Mouse (Mus musculus): ENCODE measurements around the gene Dnm1. TPM values are rescaled to one million over a fixed set of nuclear protein-coding genes. Genes with fewer than 3 reads are reported as not detected.

Dnm1 gene
- 44.3 and 47.0 TPM in 2 replicates for polyA plus RNA-seq (2015; fragmentation: Nextera tagmentation; extraction: Ambion mirVana)

DNA sequence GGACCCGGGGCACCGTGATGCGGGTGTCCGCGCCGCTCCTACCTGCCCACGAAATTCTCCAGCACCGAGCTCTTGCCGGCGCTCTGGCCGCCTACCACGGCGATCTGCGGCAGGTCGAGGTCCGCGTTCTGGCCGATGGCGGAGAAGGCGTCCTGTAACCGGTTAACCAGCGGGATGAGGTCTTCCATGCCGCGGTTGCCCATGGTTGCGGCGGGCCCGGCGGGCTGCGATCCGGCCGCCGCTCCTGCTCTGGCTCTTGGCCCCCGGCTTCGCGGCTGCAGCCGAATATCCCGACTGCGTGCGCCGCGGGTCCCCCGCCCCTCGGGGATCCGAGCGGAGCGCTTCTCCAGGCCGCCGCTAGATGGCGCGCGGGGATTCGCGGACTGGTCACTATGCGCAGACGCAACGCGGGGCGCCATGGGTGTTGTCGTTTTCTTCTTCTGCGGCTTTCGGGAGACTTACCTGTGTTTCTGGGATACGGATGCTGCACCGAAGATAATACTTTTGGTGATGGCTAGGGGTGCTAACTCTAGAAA, at the start of gene Dnm1:
Gene Dnm1 (minus strand): TSS at position 332 of the 536 bp plus-strand sequence.
- Histone ChIP-seq H3K4me1 (replicated peaks) (peaks cover 34% of the 10 kb centered on the region), H3K4me3 (peak within 1 kb of the TSS; percentile 74), H3K4me2 (peak within 1 kb of the TSS; percentile 73), H3K9ac (peak within 1 kb of the TSS; percentile 89), H3K27me3 (0 out of 2 replicates have a peak, but pooled peaks cover 2% of the 10 kb centered on the region), H3K27ac (replicated peaks) (peak within 1 kb of the TSS; percentile 96), H3K36me3 (peaks cover 4% of the 10 kb centered on the region; the same call in 1 of the 2 replicates), H3K9me3 (no peaks in the 10 kb centered on the region)
- under 1% methylated on average over 63 of the region's 63 CpGs for WGBS
- ATAC-seq (ENCODE audit: low read depth), result peak; percentile 38

DNA sequence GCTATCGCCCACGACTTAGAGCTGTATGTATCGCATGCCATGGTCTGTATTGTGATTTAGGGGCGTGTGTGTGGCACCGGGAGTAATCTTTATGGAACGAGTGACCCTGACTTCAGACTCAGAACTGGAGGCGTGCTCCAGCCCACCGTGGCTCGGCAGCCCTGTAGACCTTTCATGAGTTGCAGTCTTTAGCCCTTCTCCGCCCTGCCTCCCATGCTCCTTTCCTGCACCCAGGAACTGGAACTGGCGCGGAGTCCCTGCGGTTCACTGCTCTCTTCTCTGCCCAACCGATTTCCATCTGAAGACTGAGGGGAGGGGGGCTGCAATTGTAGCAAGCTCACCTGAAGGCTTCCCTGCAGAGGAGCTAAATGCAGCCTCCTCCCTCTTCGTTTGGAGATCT, 43.6 kb upstream of the Dnm1 start:
- WGBS, result 1% methylated on average over 15 of the region's 15 CpGs
- Histone ChIP-seq H3K27ac (replicated peaks) (peak overlapping the region; percentile 92; the same call in 1 of the 2 replicates), H3K4me1 (replicated peaks) (peaks cover 20% of the 10 kb centered on the region), H3K4me3 (peak overlapping the region; percentile 93), H3K27me3 (no peaks in the 10 kb centered on the region), H3K36me3 (peaks cover 19% of the 10 kb centered on the region), H3K9ac (peak overlapping the region; percentile 93), H3K4me2 (peak overlapping the region; percentile 96), H3K9me3 (no peaks in the 10 kb centered on the region)
- ATAC-seq (ENCODE audit: low read depth), result no peak

DNA sequence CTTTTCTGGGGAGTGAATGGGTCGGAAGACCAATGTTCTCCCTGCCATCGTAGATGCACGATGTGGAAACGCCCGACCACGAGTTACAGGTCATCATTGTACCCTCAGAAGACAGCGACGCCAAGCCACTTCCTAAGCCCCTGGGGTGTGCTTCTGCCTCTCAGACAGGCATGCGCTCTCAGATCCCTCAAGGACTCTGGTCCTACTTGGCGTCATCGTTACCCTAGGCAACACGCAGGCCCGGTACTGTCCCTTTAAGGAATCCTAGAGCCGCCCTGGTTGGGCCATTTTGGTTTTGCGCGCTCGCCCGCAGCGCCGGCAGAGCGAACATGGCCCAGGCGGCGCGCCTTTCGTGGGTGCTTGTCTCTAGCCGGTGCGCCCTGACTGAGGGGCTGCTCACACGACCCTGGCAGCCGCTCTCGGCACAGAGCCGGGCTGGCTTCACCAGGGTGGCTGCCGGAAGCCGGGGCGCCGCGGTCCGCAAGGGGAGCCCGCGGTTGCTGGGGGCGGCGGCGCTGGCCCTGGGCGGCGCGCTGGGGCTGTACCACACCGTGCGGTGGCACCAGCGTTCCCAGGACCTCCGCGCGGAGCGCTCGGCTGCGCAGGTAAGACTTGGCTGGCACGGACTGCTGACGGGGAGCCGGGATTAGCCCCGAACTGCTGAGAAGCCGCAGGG, 42.9 kb upstream of the Dnm1 start:
- peak overlapping the region; percentile 92 for H3K27ac ChIP-seq (replicated peaks)
- peaks cover 20% of the 10 kb centered on the region for H3K4me1 ChIP-seq (replicated peaks)
- H3K9me3 ChIP-seq, result no peaks in the 10 kb centered on the region
- WGBS, result under 1% methylated on average over 59 of the region's 59 CpGs
- H3K9ac ChIP-seq, result peak overlapping the region; percentile 93
- peak overlapping the region; percentile 96 for H3K4me2 ChIP-seq
- ATAC-seq (ENCODE audit: low read depth), result peak; percentile 97
- H3K36me3 ChIP-seq, result peaks cover 13% of the 10 kb centered on the region
- no peaks in the 10 kb centered on the region for H3K27me3 ChIP-seq
- H3K4me3 ChIP-seq, result peak overlapping the region; percentile 93

DNA sequence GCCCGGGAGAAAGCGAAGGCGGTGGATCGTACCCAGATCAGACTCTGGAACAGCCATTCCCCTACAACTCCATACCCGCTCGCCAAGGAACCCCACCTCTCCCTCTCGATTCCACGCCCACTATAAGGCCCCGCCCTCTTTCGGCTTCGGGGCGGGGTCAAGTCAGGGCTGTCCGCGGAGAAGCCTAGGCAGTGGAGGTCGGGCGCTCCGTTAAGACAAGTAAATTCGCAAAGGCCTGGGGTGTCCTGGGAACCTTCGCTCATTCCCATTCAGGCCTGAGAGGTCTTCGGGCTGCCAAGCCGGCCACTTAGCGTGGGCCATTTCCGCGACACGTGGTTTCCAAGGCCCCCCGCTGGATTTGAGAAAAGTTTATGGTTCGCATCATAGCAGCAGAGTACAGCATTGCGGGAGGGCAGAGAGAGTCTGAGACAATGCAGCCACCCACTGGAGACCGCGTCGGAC, 42.4 kb upstream of the Dnm1 start, which contains the start of gene Ptges2:
Gene Ptges2 (plus strand): TSS at position 413 of the 462 bp plus-strand sequence.
- peak; percentile 93 for ATAC-seq (ENCODE audit: low read depth)
- H3K4me2 ChIP-seq, result peak within 1 kb of the TSS; percentile 96
- WGBS, result under 1% methylated on average over 31 of the region's 31 CpGs
- H3K27ac ChIP-seq (replicated peaks), result peak within 1 kb of the TSS; percentile 92
- no peaks in the 10 kb centered on the region for H3K9me3 ChIP-seq
- peak within 1 kb of the TSS; percentile 93 for H3K9ac ChIP-seq
- H3K36me3 ChIP-seq, result peaks cover 8% of the 10 kb centered on the region
- peaks cover 20% of the 10 kb centered on the region for H3K4me1 ChIP-seq (replicated peaks)
- no peaks in the 10 kb centered on the region for H3K27me3 ChIP-seq
- peak within 1 kb of the TSS; percentile 93 for H3K4me3 ChIP-seq

DNA sequence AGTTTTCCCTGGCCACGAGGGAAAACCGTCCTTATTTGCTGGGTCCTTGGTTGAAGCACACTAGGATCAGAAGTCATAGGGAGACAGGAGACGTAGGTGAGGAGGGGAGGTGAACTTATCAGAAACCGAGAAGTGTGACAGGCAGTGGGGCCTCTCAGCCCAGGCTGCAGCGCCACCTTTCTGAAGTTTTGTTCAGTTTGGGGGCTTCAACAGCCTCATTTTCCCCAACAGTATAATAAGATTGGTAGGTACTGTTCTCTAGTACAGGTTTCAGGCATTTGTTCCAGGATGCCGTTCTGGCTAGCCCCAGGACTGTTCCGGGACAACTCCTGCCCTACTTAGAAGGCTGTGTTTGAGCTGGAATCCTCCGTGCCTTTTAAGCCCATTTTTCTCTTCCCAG, 41.8 kb upstream of the Dnm1 start:
- Histone ChIP-seq H3K4me1 (replicated peaks) (peaks cover 20% of the 10 kb centered on the region), H3K4me3 (peak overlapping the region; percentile 93), H3K27ac (replicated peaks) (peak overlapping the region; percentile 92), H3K9me3 (no peaks in the 10 kb centered on the region), H3K36me3 (peaks cover 2% of the 10 kb centered on the region), H3K9ac (peak overlapping the region; percentile 93), H3K27me3 (no peaks in the 10 kb centered on the region), H3K4me2 (peak overlapping the region; percentile 96)
- WGBS, result 7% methylated on average over 8 of the region's 8 CpGs
- ATAC-seq (ENCODE audit: low read depth), result no peak

DNA sequence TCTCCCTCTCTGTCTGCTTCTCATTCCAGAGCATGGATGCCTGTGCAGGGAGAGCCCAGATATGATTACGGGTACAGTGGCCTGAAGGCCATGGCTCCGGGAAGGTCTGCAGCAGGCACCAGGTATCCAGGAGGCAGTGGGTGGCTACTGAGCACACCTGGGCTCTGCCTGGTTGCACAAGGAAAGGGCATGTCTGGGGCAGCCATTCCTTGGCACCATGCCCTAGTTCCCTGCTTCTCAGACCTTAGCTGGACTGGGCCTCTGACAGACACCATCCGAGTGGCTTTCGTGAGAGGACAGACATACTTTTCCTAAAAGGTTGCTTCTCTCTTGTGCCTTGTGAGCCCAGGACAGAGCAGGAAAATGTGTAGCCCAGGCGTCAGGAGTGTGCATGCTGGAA, 38.9 kb upstream of the Dnm1 start:
- Histone ChIP-seq H3K9ac (no peak overlapping the region), H3K4me3 (no peak overlapping the region), H3K4me2 (no peak overlapping the region), H3K27me3 (no peaks in the 10 kb centered on the region), H3K4me1 (replicated peaks) (peaks cover 11% of the 10 kb centered on the region), H3K27ac (replicated peaks) (no peak overlapping the region), H3K9me3 (no peaks in the 10 kb centered on the region), H3K36me3 (no peaks in the 10 kb centered on the region)
- no peak for ATAC-seq (ENCODE audit: low read depth)
- 90% methylated on average over 5 of the region's 5 CpGs for WGBS

DNA sequence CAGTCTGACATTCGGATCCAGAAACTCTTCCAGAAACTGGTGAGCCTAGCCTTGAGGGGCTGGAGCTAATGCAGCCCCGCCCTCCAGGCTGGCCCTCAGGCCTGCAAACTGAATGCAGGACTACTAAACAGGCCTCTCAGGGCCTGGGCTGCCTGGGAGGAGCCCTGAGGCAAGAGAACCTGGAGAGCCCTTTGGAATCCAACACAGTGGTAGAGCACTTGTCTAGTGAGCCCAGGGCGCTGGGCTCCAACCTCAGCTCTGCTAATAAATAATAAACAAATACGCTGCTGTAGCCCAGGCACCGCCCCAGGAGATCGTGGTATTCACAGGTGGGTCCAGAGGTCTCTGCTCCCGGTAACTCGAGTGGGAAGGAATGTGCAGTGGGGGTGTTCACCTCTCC, 37.7 kb upstream of the Dnm1 start:
- no peak overlapping the region for H3K4me2 ChIP-seq
- no peaks in the 10 kb centered on the region for H3K27me3 ChIP-seq
- no peak overlapping the region for H3K9ac ChIP-seq
- ATAC-seq (ENCODE audit: low read depth), result no peak
- H3K9me3 ChIP-seq, result no peaks in the 10 kb centered on the region
- peaks cover 5% of the 10 kb centered on the region for H3K4me1 ChIP-seq (replicated peaks)
- no peaks in the 10 kb centered on the region for H3K36me3 ChIP-seq
- H3K27ac ChIP-seq (replicated peaks), result no peak overlapping the region
- 79% methylated on average over 8 of the region's 8 CpGs for WGBS
- H3K4me3 ChIP-seq, result no peak overlapping the region

DNA sequence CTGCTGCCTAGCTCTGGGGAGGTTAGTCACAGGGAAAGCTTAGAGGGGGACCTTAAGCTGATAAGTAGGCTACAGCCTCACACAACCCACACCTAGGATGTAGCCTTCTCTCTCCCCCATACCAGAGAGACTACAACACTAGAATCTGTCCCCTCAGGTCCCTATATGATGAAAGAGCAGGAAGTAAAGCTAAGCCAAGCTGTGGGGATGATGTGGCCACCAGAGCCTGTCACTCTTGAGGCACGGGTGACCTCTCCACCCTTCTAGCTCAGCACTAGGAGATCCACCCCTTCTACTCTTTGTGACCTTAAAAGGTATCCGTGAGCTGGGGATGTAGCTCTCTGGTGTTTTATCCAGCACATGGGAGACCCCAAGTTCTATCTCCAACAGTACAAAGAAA, 36.0 kb upstream of the Dnm1 start:
- 81% methylated on average over 2 of the region's 2 CpGs for WGBS
- ATAC-seq (ENCODE audit: low read depth), result no peak
- H3K27ac ChIP-seq (replicated peaks), result no peak overlapping the region

DNA sequence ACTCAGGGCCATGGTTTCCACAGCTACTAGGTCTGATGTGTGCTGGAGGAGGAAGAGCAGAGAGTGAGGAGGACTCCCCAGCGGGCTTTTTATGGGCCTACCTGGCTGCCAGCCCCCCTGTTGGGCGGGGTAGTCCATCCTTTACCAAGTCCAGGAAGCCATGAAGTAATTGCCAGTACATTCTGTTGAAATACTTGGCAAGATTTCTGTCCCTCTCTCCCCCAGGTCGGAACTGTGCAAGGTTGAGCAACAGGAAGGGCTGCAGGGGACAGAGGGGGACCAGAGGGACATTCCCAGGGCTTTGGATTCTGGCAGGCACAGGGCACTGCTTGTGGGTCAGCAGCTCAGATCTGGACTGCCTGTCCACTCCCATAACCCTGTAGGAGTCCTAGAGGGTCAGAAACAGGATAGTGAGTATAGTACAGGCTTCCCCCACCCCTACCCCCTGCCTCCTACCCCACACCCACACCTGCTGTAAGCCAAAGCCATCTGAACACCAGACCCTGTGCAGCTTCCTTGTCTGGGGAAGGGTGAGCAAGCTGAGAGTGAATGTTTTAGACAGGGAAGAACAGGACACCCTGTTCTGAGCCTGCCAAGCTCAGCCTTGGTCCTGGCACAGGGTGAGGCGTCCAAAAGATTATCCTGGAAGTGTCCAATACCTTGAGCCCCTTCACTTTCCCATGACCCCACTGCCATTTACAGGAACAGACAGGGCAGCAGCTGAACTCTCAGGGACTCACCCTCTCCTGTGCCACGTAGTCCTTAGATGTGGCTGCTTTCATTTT, 34.8 kb upstream of the Dnm1 start, which contains the start of gene Lcn2:
Gene Lcn2 (minus strand): TSS at position 547 of the 785 bp plus-strand sequence.
- Histone ChIP-seq H3K9me3 (no peaks in the 10 kb centered on the region), H3K27me3 (peaks cover 9% of the 10 kb centered on the region; the same call in 1 of the 2 replicates), H3K36me3 (no peaks in the 10 kb centered on the region), H3K4me1 (replicated peaks) (no peaks in the 10 kb centered on the region), H3K27ac (replicated peaks) (no peak within 1 kb of the TSS), H3K4me2 (no peak within 1 kb of the TSS), H3K4me3 (no peak within 1 kb of the TSS), H3K9ac (peak within 1 kb of the TSS; percentile 13; the same call in 1 of the 2 replicates)
- 63% methylated on average over 5 of the region's 5 CpGs for WGBS
- ATAC-seq (ENCODE audit: low read depth), result no peak

More for the DNA sequence above, 36.0 kb upstream of the Dnm1 start:
- Histone ChIP-seq H3K9me3 (no peaks in the 10 kb centered on the region), H3K4me3 (no peak overlapping the region), H3K4me1 (replicated peaks) (no peaks in the 10 kb centered on the region), H3K36me3 (no peaks in the 10 kb centered on the region), H3K27me3 (no peaks in the 10 kb centered on the region), H3K9ac (no peak overlapping the region), H3K4me2 (no peak overlapping the region)

DNA sequence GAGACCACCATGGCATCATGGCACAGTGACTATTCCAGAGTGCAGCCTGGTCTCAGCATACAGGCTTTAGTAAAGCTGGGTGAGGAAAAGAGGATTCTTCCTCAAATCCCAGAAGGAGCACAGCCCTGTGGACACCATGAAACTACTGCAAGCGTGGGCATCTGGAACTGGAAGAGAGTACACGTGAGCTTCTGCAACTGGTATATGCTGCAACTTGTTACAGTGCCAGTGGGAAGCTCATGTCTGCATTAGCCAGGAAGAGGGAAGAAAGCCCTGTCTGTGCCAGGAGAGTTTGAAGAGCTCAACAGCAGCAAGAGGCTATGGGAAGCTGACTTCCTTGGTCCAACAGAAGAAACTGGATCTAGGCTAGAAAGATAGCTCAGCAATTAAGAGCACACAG, 29.6 kb upstream of the Dnm1 start:
- Histone ChIP-seq H3K36me3 (peaks cover 26% of the 10 kb centered on the region), H3K4me3 (no peak overlapping the region), H3K9me3 (no peaks in the 10 kb centered on the region), H3K27ac (replicated peaks) (no peak overlapping the region), H3K9ac (no peak overlapping the region), H3K27me3 (peaks cover 16% of the 10 kb centered on the region; the same call in 1 of the 2 replicates), H3K4me1 (replicated peaks) (peaks cover 8% of the 10 kb centered on the region), H3K4me2 (no peak overlapping the region)
- no peak for ATAC-seq (ENCODE audit: low read depth)
- 81% methylated on average over 2 of the region's 2 CpGs for WGBS

DNA sequence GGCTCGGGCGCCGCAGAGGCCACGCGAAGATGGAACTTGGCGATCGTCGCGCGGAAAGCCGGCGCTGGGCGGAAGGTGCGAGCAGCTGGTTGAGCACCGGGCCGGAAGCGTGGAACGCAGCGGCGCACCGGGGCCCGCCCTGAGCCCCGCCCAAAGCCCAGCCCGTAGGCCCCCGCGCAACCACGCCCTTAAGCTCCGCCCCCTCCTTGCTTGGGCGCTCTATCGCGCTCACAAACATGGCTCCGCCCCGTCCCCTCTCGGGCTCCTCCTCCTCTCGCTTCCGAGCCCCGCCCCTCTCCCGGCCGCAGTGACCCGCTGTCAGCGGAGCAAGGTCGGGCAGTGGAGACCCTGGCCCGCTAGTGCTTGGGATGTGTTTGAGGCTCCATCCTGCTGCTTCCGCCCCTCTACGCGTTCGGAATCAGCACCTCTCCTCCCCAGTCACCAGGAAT, 28.7 kb upstream of the Dnm1 start, which contains the start of gene 1110008P14Rik:
Gene 1110008P14Rik (minus strand): TSS at position 164 of the 449 bp plus-strand sequence.
- WGBS, result under 1% methylated on average over 45 of the region's 47 CpGs
- peak within 1 kb of the TSS; percentile 78 for H3K9ac ChIP-seq
- H3K27ac ChIP-seq (replicated peaks), result peak within 1 kb of the TSS; percentile 61
- H3K27me3 ChIP-seq, result peaks cover 16% of the 10 kb centered on the region; the same call in 1 of the 2 replicates
- H3K9me3 ChIP-seq, result no peaks in the 10 kb centered on the region
- peaks cover 8% of the 10 kb centered on the region for H3K4me1 ChIP-seq (replicated peaks)
- peak within 1 kb of the TSS; percentile 91 for H3K4me2 ChIP-seq
- peaks cover 35% of the 10 kb centered on the region for H3K36me3 ChIP-seq
- peak; percentile 84 for ATAC-seq (ENCODE audit: low read depth)
- H3K4me3 ChIP-seq, result peak within 1 kb of the TSS; percentile 63
